Mouse (Mus musculus) kidney, adult 8-10 months (tissue): ENCODE measurements around the gene Asic3.

ENCODE experiments used
- DNase-seq, 2 experiments: peaks; one replicate each; pipeline ENCODE4 v3.0.0; 2022

The Asic3 gene

GRCm38 (mm10) chr5:24452030-24452690, 39.0 kb downstream of the Asic3 start, which contains the start of gene Agap3:
Gene Agap3 (plus strand): TSS chr5:24452177.
- DNase-seq = no peak

DNA sequence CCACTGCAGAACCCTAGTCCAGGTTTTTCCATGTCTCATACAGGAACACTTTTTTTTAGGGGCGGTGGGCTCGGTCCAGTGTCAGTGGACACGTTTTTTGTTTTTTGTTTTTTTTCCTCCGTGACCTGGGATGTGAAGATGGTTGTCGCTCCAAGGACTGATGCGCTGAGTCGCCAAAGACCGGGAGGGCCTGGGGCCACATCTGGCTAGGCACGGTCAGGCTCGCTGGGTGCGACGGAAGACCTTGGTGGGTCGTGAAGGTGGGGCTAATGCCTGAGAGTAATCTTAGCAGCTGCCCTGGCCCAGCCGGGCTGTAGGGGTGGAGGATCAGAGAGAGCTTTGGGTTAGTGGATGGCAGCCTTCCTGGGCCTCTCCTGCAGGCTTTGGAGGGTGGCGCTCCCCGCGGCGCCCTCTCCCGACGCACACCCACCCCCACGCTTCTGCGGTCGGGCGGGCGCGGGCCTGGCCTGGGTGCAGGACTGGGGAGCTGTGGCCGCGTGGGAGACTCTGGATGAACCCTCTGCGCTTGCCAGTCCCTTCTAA, 39.6 kb downstream of the Asic3 start:
- no peak for DNase-seq

DNA sequence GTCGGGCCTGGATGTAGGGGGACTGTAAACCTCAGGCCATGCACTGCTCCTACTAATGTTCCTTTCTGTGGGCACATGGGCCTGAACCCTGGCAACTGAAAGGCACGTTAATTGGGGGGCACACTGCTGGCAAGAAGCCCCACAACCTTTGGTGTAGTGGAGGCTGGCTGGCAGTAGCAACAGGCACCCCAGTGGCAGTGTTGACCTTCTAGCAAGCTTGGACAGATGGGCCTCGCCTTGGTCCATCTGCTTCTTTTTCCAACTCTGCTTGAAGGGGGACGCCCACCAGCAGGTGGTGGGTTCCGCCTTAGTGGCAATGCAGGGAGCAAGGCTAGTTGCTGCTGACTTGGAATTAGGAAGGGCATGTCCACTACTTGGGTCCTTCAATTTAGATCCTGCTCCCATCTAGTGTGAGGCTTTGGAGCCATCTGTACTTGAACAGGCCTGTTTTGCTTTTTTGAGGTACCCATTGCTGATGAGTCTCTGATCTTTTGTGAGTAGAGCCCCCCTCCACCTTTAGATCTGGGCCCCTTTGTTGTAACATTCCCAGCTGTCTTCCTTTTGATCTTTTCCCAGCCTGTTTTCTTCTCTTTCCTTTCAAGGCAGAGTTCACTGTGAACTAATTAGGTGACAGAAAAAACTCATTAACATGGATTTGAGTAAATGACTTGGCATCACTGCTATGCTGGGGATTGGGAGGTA, 40.2 kb downstream of the Asic3 start:
- DNase-seq = no peak

GRCm38 (mm10) chr5:24453985-24454303, 40.8 kb downstream of the Asic3 start:
- DNase-seq = no peak

DNA sequence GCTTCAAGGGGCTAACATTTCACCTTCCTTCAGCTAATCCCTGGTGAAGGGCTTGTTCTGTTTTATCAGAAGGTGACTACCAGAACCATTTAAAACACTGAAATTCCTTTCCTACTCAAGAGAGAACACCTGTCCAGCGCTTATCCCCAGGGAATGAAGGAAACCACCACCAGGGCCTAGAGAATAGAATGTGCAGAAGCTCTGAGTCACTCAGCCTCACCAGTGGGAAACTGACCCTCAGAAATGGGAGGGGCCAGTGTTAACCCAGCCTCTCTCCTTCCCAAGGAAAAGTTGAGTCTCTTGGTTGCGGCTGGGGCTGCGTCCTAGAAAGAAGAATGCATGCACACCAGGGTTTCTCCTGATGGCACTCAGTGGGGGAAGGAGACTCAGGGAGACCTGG, 41.9 kb downstream of the Asic3 start:
- no peak for DNase-seq

GRCm38 (mm10) chr5:24455613-24456012, 42.4 kb downstream of the Asic3 start:
- DNase-seq = no peak

GRCm38 (mm10) chr5:24466762-24467161, 53.6 kb downstream of the Asic3 start:
- no peak for DNase-seq
